Mouse (Mus musculus): ENCODE data around the gene Pde11a.

Pde11a gene

DNA sequence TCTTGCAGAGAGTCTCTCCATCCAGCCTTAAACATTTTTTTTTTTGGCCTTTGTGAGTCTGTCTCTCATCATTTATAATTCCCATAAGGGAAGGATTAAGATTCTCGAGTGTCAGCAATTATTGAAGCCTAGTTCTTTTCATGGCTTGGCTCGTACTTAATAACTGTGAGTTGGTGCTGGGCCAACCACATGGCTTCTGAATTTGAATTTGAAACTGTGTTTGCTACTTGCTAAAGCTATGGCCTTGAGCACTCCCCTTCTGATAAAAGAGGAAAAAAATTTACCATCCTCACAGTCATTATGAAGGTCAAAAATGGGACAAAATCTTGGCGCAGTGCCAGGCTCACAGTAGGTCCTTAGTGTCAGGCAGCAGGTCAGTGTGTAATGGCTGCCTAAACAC lies 251.4 kb downstream of the Pde11a start:
- DNase-seq: peak; percentile 8 to 27

DNA sequence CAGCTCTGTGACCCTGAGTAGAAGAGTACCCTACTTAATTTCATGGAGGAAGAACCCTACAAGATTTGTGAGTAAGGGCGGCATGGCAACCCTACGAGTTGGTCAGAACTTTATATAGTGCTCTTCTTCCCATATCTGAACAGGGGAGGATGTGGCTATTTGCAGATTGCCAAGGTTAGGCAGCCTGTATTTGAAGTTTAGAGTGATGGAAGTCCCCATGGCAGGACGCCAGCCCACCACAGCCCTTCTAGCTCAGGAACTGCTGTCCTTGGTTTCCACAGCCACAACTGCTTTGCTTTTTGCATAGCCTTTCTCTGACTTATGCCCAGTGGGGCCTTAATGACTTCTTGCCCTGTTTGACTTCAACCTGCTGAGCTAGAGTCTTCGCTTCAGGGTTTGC lies 253.6 kb downstream of the Pde11a start:
- no peak for DNase-seq

DNA sequence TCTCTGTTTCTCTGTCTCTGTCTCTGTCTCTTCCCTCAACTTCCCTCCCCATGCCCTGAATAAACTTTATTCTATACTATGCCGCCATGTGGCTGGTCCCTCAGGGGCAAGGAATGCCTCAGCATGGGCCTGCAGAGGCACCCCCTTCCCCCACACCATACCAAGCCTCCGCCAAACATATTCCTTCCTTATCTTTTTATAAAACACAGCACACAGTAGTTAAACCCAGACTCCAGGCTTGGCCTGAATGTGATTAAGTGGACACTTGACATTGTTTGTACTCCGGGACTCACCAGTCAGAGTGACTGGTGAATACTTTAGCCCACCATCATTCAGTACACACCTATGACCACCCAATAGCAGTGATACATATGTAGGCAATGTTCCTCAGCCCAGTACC lies 254.7 kb downstream of the Pde11a start:
- no peak for DNase-seq

DNA sequence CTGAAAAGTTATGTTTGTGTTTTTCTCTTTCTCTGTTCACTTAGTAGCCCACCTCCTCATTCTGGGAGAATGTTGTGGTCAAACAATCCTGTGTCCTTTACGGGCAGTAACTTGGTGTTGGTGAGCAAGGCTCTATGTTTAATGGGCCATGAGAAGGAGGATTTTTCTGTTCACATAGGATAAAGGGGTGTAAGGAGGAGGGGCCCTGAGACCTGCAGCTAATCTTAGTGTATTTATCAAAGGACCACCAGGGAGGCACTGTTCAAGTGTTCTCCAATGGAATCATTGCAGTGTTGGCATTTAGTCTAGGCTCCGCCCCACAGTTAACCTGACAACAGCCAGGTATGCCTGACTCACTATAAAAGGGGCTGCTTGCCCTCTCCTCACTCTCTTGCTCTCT lies 255.2 kb downstream of the Pde11a start:
- no peak for DNase-seq

DNA sequence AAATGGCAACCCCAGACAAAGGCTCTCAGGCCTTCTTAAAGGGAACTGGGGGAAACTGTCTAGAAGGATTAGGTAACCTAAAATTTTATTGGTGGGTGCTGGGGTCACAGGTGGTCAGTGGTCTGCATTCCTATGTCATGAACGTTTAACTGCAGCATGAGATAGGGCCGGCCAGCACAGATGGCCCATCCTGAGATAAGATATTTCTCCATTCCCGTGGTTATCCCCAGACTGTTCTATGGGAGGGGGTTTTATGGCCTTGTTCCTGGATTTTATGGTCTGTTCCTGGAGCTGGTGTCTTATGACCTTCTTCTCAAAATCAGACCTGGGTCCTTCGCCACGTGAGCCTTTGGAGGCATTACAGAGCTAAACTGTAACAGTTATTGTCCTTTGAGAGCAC lies 256.6 kb downstream of the Pde11a start:
- no peak for DNase-seq

DNA sequence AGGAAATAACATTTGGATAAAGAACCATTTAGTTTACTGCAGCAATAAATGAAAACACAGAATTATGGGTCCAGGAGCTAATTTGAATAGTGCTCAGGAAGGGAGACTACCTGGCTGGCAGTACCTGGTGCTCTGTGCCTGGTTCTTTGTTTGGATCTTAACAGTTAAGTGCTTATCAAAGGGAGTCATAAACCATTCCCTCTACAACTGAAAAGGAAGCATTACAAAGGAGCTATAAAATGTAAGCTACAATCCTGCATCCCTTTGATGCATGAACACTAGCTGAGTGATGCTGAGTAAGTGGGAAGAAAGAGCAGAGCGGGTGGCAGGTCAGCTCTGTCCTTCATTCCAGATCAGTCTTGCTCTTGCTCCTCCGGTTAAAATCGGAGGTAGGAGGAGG lies 258.0 kb downstream of the Pde11a start:
- DNase-seq: no peak

DNA sequence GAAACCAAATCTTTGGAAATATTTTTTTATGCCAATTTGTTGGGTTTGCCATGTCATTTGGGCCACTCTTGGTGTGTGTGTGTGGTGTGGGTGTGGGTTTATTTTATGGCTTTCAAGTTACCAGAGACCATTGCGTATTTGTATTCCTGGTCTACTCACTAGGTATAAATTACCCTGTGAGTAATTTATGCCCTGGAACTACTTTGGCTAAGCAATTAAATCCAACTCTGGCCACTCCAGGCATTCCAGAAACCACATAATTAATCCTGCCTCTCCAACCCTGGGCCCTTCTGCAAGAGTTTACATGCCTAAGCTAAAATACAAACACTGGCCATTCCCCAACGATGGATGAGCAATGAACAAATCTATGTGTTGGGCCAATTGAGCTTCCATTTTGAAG lies 261.7 kb downstream of the Pde11a start:
- no peak for DNase-seq

DNA sequence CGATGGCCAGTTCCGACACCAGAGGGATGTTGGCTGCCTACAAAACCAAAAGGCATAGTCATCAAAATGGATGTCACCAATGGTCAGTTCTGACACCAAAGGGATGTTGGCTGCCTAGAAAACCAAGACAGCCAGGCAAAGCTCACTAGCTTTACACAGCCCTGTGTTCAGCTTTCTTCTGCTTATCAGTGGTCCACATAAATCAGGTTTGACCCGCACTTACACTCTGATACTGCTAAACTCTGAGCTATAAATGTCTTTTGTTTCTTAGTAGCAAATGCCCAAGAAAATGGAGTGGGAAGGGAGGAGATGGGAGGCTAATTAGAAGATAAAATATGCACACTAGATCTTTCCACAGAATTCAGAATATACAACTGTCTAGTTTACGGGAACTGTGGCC lies 262.5 kb downstream of the Pde11a start:
- DNase-seq: peak in 1 of 2 experiments; percentile 23

DNA sequence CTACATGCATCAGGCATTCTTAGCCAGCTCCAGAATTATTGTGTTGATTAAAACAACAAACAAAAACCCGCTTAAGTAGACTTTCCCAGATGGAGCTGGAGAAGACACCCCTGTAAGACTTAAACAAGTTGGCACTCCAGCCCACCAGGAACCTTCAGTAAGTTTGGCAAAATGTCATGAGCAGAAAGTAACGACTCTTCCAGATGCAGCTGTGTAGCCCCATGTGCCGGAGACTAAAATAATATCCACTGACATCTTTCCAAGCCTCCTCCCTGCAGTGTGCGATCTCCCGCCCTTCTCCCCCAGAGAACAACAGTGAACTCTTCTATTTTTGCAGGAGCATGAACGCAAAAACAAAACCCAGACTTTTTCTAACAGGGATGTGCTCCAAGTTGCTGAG lies 265.5 kb downstream of the Pde11a start:
- no peak for DNase-seq

DNA sequence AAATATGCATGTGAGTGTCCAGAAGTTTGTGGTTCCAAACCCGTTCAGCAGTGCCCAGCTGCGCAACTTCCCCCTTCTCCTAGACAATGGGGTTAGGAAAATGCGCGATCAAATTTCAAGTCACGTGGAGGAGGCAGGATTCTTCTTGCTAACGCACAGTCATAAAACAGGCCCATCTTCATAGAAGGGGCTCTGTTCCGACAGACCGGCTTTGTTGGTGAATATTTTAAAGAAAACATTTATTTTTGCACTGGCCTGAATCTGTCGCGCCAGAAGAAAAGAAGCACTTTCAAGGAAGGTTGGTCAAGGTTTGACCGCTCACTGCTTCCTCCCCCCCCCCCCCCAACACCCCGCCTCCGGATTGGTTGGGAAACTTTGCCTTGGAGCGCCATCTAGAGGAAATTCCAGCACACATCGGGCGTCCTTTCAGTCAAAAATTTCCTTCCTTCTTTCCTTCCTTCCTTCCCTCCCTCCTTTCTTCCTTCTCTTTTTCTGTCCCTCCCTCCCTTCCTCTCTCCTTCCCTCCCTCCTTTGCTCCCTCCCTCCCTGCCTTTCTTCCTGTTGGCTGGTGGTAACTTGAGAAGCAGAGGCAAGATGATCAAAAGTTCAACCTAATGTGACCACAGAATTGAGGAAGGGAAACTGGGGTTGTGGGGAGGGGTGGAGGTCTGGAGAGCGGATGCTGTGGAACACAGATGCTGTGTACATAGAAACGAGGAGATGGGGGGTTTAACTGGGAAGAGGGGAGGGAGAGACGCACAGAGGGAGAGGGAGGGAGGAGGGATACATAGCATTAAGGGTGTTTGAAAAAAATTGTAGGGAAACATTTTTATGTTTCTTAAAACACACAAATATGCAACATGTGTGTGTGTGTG lies 267.9 kb downstream of the Pde11a start:
- DNase-seq: peak; percentile 69 to 80

DNA sequence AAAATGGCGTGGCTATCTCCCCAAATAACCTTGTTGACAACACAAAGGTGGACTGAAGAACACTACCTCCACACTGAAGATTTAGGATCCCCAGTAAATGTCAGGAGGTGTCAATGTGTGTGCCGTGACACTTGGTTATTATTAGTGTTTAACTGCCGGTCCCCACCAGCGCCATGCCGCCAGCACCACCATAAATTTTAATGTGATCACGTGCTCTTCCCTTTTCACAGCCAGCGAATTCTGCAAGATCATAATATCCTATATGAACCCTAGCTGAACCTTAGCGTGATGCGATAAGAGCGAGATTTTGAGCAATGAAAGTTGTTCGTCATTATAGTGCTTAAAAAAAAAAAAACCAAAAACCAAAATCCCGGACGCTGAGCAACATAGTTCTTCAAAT lies 269.3 kb downstream of the Pde11a start:
- DNase-seq: no peak

DNA sequence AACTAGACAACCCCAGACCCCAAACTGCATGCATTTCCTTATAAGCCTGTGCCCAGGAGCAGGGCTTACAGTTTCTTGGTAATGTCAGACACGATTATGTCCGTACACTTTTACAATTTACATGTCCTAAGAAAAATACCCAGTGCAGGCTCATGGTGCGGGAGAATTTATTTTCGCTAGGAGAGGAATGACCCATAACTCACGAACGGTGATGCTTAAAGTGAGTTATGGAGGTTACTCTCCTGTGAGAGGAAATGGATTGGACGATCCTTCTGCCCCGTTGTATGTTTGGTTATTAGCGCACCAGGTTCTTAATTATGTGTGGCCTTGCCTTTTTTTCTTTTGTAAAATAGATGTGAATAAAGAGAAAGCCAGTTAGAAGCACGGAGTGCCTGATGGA lies 270.4 kb downstream of the Pde11a start:
- no peak for DNase-seq

DNA sequence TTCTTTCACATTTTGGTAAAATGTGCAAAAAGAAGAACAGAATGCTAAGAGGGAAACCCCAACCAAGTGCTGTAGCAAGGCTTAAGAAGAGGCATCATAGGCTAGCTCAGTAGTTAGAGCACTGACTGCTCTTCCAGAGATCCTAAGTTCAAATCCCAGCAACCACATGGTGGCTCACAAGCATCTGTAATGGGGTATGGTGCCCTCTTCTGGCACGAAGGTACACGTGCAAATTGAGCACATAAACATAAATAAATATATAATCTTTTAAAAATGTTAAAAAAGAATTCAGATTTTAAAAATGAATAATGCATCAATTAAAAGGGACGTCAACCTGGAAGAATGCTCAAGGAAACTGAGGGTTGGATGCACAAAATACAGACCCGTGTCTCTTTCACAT lies 271.4 kb downstream of the Pde11a start:
- peak; percentile 44 to 52 for DNase-seq

DNA sequence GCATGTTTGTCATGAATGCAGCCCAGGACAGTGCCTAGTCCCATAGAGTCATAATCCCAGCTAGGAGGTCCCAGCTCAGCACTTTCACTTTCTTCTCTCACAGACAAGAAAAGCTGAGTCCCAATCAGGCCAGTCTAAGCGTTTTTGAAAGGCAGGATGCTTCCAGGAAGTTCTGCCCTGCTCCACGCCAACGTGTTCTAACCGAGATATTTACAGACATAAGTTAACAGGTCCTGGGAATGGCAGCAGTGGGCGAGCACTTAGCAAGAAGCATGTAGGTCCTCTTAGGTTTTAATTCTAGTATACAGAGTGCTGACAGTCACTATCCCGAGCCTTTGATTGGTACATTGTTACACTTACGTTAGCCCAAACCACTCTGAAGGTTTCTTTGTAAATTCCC lies 273.3 kb downstream of the Pde11a start:
- DNase-seq: peak in 1 of 2 experiments; percentile 14

DNA sequence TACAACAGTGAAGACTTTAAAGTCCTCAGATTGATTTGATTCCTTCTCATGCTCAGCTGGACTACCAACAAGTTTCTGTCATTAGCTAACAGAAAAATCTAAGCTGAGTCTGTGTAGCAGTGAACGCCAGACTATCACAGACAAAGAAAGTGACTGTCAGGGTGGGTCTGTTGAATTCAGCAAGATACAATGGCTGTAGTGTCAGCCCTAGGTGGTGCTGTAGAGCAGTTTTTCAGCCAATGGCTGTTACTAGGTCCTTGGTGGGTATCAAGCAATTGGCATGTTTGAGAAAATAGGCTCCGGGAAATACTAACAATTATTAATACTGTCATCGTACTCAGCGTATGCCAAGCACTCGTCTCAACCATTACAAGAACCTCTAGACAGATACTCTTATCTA lies 274.5 kb downstream of the Pde11a start:
- peak; percentile 29 to 76 for DNase-seq

DNA sequence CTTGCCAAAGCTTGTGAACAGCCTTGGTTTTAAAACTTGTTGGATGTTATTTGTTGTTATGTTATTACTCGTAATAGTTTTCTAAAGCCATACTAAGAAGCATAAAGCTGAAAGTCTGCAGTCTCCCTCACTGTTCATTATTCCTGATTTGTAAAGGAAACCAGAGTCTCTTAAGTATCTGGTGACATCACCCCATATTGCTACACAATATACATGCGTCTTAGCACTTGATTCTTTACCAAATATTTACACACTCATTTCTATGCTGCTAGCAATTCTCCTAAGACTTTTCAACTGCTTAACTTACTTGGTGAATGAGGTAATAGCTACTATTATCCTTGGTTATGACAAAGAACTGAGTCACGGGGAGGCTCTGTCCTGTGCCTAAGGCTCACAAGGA lies 278.4 kb downstream of the Pde11a start:
- no peak for DNase-seq

DNA sequence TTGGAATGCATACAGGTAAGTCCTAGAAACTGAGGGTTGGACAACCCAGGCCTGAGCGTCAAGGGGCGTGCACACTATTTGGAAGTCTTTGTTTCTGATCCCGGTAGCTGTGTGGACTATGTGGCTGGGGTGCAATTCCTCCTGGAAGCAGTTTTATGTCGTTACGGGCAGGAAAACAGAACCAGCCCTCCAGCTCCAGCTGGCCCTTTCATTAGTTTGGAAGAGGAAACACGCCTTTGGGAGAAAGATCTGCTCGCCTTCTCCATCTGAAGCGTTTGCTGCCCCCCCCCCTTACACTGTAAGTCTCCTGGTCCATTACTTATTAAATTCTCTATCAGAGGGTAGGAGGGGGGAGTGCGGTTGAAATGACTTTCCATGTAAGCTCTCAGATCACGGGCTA lies 279.0 kb downstream of the Pde11a start:
- no peak for DNase-seq

DNA sequence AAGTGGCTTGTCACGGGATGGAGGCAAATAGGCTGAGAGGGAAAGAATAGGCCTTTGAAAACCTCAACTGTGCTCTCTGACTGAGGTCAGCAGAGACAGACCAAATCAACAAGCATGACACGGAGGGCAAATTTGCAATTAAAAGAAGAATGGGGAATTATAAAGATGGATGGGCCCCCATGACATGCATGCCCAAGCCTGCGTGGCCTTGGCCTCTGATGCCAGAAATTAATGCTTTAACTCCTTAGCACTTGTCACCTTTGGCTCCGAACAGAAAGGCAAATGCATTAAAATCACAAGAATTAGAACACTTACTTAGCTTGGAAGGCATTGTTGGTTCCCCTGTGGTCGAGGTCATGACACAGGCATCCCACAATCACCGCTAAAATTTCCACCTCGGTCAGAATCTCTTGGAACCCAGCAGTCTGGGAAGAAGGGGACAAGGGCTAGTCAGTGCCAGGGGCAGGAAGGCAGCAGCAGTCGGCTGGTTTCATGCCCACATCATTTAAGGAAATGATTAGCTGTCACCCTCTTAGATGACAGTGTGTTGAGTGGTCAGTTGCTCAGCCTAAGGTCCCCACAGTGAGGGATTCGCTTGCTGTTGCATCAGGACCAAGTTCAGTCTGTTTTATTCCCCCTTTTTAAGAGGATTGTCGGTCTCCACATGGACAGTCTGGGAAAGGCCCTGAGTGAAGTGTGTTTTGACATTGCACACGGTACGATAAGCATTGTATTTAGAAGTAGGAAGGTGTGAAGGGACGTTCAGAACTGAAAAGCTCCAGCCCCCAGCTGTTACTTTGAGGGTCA lies 279.7 kb downstream of the Pde11a start:
- DNase-seq: no peak

DNA sequence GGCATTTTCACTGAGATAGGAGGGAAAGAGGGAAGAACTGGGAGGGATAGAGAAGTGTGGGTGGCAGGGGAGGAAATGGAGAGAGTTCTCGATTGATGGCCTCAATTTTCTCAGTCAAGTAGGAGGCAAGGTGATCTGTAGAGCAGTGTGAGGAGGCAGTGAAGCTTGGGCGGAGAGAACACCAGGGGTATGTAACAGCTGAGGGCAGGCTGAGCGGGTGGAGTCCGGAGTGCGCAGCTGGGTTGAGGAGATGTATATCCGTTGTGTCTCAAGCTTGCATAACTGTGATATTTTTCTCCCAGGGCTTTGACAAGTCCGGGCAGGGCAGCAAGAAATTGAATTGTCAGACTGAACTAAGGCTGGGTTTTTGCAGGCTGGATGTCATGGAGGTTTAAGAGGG lies 281.0 kb downstream of the Pde11a start:
- DNase-seq: no peak

DNA sequence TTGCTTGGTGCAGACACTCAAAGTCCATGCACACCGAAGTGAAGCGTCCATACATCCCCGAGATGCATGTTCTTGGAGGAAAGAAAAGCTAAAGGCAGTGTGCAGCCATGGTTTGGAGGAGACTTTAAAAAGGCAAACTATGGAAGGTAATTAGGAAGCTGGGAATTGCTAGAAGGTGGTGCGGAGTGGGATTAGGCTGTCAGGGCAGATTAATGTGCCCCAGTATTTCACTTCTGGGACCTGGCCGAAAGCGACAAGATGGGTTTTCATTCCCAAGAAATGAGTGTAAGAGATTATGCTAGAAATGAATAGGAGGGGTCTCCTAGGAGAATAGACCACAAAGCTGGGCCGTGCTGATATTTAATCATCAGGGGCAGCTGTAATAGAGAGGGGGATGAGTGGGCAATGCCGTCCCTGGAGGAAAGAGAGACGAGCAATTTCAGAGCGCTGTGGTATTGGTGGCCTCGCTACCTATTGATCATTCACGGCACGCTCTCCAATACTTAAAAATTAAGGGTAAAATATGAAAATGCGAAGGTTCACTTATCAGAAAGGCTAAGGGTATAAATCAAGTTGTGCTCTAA lies 284.7 kb downstream of the Pde11a start:
- DNase-seq: no peak

DNA sequence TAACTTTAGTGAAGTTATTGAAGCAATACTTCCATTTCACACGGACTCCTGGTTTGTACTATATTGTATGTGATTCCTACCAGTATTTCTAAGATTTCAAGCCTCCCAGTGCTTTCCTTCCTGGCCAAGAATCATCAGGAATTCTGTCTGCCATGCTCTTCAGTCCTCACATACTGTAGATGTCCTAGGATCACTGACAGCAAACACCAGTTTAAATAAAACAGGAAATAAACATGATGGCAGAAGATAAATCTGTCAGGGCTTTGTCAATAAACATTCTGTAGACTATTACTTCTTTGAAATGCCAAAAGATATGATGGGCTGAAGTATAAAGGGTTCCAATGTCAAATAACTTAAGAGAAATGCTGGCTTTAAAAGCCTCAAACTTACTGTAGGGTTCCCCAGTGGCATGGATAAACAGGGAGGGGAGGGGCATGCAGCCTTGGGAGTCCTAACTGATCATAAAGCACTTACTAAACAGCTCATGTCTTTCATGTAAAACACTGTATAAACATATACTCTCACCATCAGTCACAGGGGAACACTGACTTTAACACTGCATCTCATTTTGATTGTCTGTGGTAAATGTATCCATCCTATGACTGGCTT lies 285.6 kb downstream of the Pde11a start:
- DNase-seq: no peak

DNA sequence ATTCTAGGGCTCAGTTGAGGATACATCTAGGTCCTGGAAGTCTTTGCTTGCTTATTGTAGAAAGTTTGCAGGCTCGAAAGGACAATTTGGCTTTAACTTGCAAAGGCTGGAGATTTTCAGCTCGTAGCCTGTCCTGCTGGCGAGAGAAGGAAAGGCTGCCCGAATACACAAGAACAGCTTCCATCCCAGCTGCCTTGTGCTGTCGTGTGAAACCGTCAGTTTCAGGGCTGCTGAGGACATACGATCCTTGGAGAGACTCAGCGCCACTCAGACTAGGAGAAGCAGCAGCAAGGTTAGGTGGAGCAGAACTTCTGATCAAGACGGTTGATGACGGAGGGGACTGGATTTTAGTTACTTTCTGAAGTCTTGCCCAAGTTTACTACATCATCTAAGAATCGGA lies 287.2 kb downstream of the Pde11a start:
- DNase-seq: no peak

DNA sequence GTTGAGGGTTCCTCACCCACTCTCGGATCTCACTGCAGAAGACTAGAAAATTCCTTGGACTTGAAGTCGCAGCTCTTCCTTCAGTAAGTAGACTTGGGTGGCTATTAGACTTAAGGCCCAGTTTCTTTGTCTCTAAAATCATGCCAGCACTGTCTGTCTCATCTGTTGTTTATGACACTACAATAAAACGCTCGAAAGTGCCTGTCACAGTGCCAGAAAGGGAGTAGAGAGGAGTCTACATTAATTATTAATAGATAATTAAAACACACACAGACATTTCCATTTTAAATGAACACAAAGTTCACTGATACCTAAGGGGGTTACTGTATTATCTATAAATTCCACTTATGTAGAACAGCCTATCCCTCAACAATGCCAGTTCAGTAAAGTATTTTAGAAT lies 287.7 kb downstream of the Pde11a start:
- peak; percentile 38 to 53 for DNase-seq
